Mouse (Mus musculus) fat pad, adult 2 months (tissue): ENCODE data around the gene Ebf1.

Experiments
- DNase-seq: peaks from one replicate; pipeline ENCODE4 v3.0.0-alpha.2; 2011; ENCODE audit warnings: low read depth, low spot score; ENCODE audit errors: extremely low read depth

Ebf1 gene

DNA sequence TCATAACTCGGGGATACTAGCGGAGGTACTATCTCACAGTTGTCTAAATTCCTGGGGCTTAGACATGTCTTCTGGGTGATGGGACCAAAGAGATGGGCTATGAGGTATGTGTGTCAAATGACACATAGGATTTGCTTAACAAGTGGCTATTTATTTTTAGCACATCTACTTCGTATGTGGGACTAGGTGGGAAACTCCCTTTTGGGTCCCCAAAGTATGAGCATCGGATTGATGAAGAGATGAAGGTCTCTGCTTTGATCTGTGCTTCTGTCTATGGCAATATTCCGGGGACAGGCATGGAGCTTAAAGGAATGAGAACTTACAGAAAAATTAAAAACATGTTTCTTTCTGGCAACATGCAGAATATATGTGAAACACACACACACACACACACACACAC lies 44.8 kb downstream of the Ebf1 start:
- no peak for DNase-seq

DNA sequence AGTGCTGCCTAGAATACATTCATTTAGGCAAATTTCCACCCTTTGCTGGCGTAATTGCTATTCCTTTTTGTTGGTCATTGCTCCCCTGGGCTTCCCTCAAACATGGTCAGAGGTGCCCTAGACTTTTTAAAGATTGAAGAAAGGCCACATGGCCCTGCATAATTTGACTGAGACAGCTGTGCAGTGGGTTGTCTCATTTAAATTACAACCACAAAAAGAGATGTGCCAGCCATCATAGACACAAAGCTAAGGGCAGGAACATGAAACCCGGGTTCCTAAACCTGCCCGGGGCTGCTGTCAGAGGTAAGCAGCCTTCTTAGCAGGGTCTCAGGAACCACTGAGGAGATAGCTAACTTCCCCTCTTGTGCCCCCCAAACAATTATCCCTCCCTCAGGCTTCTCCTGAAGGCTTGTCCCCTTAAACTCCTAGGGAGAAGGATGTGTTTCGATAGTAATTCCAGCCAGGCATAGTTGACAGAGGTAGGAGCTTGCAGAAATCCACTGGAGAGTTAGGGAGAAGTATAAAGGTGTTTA lies 46.6 kb downstream of the Ebf1 start:
- no peak for DNase-seq

DNA sequence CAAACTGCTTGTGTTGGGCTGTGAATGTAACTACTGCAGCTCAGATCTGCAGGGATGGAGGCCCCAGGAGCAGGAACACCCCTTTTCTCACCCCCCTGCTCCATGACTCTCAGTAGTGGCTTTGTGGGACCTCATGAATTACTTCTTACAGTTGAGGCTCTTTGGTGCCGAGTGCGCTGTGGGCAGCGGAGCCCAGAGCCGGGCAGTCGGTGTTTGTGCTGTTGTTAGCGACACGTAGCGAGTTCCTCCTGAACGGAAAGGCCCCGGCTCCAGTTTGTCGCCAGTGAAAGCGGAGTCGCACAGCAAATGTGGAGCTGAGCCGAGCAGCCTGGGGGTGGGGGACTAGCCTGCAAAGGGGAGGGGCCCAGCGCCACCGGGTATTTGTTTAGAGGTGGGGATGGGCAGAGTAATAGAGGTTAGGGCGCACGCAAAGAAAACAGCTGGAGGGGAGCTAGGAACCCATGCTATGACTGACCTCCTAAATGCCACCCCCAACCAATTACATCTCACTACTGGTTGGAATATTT lies 48.1 kb downstream of the Ebf1 start:
- DNase-seq, result no peak

DNA sequence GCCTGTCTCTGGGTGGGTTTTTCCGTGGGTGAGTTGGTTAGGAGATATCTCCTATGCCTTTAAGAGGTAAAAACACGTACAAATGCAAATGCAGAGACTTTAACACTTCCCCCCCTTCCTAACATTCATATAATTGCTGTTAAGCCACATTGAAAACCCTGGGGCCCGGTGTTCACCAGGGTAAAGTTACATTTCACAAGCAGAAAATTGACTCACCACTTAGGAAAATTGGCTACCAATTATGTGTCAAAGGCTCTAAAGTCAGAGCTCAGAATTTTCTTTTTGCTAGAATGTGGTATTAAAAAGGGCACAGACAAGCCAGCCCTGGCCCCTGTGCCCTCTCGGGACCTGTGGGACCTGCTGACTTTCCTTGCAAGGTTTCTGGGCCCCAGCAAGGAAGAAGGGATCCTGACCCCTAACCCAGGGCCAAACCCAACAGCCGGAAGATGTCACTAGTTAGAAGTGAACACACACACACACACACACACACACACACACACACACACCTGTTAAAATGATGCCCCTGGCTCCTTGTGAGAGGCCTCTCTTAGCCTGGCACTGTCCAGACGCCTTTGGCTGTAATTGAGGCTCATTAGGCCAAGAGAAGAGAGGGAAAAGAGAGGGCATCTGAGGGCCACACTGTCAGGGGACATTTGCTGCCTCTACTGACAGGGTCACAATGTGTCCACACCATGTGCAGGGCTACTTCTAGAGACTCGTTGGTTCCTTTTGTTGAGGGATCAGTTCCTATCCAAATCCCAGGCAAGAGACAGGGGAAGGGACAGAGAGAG lies 48.8 kb downstream of the Ebf1 start:
- DNase-seq, result no peak

DNA sequence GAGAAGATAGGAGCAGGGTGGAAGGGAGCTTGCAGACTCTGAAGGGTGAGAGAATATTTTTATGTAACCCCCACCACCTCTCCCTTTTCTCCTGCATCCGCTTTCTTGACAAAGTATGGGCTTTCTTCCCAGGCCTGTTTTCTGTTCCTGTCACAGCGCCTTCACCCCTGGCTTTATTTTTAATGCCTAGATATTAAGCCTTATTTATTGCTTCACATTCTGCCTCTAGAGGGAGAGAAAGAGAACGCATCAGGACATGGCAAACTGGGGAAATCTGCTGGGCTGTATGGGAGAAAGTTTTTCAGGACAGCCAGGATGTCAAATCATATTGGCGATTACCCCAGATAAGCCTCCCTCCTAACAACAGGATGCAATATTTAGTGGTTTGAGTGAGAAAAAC lies 49.6 kb downstream of the Ebf1 start:
- DNase-seq, result no peak

DNA sequence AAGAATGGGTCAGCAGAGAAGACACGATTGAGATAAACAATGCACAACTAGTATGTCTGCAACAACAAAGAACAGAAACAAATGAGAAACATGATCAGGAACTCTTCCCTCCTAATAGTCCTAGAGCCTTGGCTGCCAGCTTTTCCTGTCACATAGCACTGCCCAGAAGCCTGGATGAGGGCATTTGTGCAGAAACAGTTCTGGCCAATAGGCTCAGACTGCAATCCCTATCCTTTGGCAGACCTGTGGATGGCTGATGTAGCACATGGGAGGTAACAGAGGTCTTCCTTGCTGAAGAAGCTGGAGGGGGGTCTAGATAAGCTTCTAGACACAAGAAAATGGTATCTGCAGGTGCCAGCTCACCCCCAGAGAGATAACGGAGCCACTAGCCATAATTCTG lies 64.2 kb downstream of the Ebf1 start:
- no peak for DNase-seq

DNA sequence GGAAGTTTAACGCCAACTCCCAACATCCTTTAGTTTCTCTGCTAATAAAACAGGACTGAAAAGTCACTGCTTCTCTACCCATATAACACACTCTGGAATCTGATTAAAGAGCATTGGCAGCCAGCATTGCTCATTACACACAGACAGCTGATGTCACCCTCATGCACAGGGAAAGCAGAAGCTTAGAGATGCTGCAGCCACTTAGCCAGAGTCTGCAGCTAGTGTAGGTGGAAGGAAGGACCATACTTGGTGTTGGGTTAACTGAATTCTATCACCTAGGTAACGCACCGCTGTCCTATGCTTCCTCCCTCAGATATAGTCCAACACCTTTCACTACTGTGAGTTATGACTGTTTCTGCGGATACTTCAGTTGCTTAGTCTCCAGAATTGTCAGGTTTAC lies 64.9 kb downstream of the Ebf1 start:
- no peak for DNase-seq

DNA sequence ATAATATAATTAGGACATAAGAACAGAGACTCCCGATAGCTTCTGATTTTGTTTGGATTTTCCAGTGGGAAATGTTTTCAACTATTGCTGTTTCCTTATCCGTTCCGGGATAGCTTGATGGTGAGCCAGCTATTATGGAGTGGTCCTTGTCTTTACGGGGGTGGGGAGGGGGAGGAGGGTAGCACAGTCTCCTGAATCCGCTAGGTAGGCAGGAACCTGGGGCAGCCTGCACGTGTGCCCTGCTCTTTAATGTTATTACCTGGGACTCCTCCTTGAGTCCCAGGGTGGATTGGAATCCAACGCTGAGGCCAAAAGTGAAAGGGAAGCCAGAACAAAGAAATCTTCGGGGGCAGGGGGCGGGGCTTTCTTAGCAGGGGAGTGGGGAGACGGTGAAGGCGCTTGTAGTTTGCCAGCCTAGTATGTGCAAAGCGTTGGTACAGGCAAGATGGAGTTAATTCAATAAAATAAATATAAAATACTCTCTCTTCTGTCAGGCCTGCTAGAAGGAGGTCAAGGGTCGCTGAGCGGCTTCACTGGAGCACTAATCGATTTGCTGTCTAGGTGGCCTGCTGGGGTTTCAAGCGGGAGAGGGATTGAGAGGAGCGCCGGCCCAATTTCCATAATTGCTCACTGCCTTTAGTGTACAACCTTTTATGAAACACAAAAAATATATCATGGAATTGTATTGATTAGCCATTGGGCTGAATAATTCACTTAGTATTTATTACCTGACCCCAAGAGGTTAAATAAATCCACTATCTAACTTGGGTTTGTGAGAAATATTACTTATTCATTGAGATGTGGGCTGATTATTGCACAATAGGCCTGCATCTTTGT lies 65.8 kb downstream of the Ebf1 start:
- DNase-seq, result no peak

DNA sequence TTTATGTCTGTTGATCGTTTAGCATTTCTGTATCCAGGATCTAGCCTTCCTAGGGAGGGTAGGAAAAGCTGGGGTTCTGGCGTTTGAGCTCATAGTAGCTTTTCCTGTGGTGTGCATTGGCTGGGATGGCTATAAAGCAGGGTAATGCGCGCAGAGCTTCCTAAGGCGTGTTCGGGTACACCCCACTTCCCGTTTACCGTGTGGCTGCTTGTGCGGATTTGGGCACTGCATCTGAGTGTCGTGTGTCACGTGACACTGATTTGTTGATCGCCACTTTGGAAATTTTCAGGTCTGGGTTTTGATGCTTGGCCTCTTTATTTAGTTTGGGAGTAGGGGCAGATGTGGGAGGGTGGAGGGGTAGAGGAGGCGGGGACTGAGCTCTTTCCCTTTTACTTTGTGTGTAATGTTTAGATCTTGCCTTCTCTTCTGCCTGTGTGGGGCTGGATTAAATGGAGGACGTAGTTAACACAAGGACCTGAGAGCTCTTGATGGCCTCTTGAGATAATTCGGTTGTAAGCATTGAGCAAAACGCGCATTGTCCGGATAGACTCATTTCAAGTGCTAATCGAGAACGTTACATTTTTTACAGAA lies 67.5 kb downstream of the Ebf1 start:
- no peak for DNase-seq

DNA sequence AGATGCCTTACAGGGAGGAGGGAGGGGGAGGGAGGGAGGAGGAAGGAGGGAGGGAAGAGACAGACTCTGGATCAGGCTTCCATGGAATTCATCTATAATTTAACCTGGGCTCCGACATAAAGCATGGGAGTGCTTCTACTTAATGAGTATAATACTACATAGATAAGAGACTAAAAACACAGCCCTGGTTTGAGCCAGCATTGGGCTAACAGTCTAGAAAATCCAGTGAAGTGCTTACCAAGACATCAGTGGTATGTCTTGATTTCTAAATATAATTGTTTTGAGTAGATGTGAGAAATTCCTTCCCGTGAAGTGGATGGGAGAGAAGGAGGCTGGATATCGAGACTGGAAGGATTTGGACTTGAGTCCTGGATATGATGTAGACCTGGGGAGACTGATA lies 68.0 kb downstream of the Ebf1 start:
- no peak for DNase-seq

DNA sequence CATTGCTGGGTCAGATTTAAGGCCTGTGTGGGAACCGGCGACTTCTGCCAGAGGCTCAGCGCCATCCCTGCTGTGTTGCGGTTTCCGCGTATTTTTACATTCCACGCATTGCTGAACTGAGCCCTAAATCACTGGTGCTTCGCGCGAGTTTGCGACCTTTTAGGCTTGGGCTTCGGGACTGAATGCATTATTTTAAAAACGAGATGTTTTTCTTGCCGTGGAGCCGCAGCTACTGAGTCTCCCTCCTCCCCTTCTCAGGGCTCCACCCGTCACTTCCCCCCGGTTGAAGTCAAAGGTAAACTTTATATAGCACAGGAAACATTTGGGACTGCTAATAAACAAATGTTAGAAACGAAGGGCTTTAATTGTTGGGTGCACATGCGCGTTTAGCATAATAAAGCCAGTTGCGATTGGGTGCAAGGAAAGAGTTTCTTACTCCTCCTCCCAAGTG lies 68.8 kb downstream of the Ebf1 start:
- no peak for DNase-seq

DNA sequence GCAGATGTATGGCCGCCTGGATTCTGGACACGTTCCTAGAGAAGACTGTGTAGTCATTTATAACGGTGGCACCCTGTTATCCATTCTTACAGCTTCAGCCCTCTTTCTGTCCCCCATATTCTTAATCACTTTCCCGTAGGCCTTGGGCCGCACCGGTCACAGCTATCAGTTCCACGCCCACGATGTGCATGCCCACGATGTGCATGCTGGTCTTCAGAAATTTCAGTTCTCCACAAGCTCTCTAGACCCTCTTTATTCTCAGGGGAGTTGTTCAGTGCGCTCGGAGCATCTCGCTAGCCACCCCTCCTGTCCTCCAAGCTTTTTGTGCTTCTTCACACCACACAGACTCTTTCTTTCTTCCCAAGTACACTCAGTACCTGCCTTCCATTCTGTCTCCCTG lies 69.3 kb downstream of the Ebf1 start:
- no peak for DNase-seq

DNA sequence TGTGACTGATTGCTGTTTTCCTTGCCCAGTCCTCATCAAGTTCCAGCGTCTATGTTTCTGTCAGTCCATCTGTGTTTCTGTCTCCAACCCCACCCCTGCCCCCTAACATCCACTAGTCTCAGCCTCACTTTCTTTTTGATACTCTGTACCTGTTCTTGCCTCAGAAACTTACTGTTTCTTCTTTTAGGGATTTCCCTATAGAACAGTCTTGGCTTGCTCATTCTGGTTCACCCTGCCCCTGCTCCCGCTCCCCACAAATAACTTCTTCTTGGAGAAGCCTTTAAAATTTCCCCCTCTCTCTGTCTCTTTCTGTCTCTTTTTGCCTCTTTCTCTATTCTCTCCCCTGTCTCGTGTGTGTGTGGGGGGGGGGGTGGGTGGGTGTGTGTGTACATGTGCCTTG lies 71.4 kb downstream of the Ebf1 start:
- no peak for DNase-seq

DNA sequence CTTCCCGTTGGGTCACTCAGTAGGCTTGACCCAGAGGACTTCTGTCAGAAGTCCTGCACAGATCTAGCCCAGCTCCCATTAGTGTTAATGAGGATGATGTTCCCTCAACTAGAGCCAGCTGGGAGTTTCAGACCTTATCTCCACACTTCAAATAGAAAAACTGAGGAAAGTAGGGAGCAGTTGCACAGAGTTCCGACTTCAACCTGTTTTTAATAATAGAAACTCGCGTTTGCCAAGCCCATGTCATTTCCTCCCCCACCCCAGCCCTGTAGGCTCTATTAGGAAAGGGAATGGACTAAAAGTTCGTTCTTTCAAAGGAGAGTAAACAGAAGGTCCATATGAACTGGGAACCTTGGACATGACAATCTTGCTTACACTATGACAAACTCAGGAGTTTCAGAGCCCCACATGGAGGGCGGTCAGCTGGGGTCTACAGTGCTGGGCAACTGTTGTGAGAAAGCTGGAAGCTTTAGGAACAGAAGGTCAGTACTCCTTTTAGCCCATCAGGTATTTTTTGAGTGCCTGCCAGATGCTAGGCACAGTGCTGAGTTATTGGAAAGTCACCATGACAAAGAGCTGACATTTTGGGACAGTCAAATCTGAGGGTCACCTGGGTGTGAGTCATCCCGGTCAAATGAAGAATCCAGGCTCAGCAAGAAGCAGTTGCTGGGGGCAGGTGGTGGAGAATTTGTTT lies 72.6 kb downstream of the Ebf1 start:
- DNase-seq, result no peak

DNA sequence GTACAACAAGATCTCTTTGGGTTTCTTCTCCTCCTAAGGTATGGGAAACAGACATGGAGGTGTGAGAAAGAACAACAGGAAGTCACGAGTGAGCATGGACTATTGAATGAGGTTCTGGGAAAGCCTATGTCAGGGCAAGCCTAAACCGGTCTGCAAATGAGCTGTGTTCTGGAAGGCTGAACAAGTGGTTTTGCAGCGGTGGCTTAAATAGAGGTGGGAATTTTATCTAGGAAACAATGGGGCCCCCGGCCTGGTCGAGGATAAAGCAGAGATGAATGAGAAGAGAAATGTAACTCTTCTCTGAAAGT lies 73.1 kb downstream of the Ebf1 start:
- no peak for DNase-seq

DNA sequence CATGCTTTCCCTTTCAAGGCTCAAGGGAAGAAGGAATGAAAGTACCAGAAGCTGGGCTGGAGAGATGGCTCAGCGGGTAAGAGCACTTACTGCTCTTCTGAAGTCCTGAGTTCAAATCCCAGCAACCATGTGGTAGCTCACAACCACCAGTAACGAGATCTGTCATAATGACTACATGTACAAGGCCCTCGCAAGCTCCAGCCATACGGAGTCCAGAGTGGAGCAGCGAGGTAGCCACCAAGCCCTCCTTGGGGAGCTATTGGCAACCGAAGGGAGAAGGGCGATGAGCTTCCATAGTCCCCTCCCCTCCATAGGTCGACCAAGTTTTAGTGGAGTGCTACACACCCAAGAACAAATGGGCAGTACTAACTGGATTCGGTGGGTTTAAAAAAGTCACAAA lies 78.3 kb downstream of the Ebf1 start:
- DNase-seq, result no peak

DNA sequence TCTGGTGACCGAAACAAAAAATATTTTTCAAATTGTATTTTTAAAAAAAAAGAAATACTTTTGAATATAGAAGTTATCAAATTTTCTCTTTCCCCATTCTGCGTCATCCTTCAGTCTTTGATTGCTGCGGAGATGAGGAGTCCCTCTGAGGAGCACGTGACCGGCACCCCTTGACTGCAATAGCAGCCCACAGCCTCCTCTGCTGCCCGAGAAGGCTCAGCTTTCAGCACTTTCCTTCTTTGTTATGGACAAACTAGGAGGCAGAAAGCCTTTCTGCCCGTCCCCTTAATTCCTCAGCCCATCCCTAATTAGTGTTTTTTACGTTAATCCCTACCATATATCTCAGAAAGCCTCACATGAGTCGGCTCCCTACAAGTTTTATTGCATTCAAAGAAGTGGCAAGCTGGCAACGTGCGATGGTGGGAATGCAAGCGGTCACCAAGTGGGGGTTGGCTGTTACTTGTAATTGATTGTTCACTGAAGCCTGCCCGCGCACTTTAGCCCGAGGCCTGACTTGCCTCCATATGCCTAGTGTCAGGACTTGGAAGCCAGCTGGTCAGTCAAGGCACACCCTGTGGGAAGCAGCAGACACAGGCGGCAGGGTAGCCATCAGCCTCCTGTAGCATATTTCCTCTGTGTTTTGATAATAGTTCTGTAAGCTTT lies 79.6 kb downstream of the Ebf1 start:
- DNase-seq, result no peak

DNA sequence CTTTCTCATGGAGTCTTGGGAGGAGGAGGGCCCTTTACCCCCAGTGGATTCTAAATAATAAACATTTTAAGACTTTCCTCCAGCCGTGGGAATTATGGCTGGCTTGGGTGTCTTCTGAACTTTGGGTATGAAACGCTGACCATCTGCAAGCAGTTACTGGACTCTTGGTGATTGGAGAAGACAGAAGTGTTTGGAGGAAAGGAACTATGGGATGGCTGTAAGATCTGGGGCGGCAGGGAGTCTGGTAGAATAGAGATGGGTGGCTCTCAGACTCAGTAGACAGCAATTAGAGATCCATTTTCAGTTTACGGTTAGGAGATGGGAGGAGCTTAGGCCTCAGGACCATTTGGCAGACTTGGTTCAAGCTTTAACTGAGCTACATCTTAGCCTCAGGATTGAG lies 83.1 kb downstream of the Ebf1 start:
- no peak for DNase-seq

DNA sequence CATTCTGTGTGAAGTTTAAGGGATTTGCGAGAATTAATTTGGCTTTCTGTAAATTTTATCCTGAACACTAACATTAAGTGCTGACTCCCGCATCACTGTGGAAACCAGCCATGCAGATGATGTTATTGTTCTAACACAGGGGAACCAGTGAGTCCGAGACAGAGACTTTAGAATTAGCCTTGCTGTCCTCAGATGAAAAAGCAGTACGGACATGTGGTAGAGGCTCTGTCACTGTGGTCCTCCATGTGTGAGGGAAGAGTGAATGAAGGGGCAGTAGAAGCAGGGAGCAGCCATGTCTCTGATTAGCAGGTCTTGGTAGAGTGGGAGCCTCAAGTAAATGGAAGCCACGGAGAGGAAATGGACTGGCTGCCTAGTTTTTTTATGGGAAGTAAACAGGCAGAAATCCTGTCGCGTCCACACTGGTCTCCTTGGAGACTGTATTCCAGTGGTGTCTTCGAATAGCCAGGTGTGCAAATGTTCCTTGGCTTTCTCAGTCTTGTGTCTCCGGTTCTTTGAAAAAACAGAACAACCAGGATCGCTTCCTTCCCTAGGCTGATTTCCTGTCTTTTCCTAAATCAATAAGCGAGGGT lies 84.2 kb downstream of the Ebf1 start:
- no peak for DNase-seq

DNA sequence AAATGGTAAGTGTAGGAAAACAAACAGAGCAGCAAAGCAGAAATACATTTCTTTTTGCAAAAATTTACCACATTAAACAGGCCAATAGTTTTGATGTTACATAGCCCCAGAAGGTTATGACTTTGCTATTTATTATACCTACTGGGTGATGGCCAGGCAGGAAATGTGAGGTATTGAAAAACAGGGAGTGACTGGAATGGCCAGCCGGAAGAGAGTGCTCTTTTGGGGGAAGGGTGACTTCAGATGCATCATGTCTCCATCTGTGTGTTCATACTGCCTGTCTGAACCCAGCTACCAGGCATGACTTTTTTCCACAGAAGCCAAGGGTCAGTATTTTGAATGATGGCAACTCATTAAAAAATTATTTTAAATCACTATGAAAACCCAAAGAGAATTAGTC lies 84.7 kb downstream of the Ebf1 start:
- no peak for DNase-seq
